Mouse (Mus musculus) brain, embryonic 14.5 days (tissue): Measurements from ENCODE around the gene Sarm1.

ENCODE experiments used
- CTCF ChIP-seq: fragments of 200-500 bp; IDR thresholded peaks from 2 replicates; pipeline ENCODE4 v1.5.1; 2012; ENCODE audit warnings: inconsistent platforms, mild to moderate bottlenecking, moderate library complexity, borderline replicate concordance; ENCODE audit not compliant: insufficient read depth, insufficient read length; ENCODE audit errors: extremely low read depth
- POLR2A ChIP-seq: fragments of 200-500 bp; IDR thresholded peaks from 2 replicates; pipeline ENCODE4 v1.6.1; 2012; ENCODE audit warnings: mild to moderate bottlenecking, inconsistent platforms, borderline replicate concordance; ENCODE audit not compliant: poor library complexity, insufficient read depth, insufficient read length, severe bottlenecking; ENCODE audit errors: extremely low read depth

DNA sequence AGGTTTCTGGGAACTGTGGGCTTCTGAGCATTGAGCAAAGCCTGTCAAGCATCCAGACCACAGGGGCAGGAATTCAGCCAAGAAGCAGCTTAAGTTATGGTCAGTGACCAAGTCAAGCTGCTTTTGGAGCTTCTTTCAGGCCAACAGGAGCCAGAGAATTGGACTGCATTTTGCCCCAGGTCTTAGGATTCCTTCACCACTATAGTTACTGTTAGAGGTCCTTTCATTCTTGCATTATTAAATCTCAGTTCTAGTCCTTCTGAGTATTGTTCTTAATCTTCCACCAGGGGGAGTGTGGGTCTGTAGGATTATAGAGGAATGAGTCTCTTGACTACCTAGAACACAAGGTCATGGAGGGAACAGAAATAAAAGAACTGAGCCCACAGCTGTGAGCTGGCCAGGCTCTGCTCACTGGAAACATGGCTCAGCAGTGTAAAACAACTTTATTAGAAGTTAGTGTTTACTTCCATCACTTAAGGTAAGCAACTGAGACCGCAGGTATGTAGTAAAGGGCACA, 25.0 kb upstream of the Sarm1 start:
- TF ChIP-seq CTCF (no peak), POLR2A (no peak)
